Mouse (Mus musculus): ENCODE results near the gene Rhpn2. TPM values are rescaled to one million over a fixed set of nuclear protein-coding genes. Genes with fewer than 3 reads are reported as not detected.
A peak's percentile ranks its signal among the peaks of the same experiment; 100 is the strongest.

The Rhpn2 gene
- polyA plus RNA-seq, 1 experiment from 2014 or later = 24.1 TPM

DNA sequence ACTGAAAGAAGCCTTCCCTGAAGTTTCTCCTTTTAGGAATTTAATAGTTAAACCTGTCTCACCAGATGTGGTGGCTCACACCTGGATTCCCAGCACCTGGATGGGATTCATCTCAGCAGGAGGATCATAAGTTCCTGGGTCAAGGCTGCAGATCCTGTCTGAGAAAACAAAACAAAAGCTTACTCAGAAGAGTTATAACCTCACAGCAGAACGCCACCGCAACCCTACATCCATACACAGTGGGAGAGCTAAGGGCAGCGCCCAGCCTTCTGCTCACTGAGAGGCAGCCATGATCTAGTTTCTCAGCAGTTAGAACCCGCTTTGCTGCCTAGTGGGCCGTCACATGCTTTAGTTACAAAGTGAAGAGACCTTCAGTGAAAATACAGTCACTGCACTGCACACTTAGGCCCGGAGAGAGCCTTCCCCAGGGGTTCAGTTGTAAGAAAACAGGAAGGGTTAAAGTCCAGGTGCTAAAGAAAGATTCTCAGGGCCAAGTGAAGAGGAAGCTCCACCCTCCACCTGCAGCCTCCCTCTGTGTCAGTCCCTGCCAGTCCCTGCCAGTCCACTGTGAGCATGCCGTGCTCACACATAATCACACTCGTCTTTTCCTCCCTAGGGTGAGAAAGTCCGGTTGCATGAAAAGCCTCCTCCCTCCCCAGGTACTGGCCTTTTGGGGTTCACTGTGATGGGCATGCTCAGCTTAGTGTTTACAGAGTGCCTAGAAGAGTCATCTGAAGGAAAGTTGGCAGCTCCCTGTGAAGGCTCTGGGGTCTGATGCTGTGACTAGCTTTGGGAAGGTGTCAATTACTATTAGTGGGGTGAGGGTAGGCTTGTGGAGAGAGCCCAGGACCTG, 82.1 kb downstream of the Rhpn2 start:
- 0 out of 2 replicates have a peak, but pooled peaks cover 3% of the 10 kb centered on the region for H3K4me1 ChIP-seq (ENCODE audit: control insufficient read depth, insufficient read depth, low read length)
- no peak overlapping the region for H3K27ac ChIP-seq (ENCODE audit: low read length)
- peak; percentile 61; the same call in 1 of the 2 replicates for ATAC-seq (ENCODE audit: insufficient number of reproducible peaks, insufficient read depth, low FRiP score, low read depth)
- H3K4me2 ChIP-seq (replicated peaks; ENCODE audit: low read depth, low read length) = no peak overlapping the region
- no peak overlapping the region for H3K4me3 ChIP-seq (ENCODE audit: low read depth, low read length)
- H3K36me3 ChIP-seq (ENCODE audit: control insufficient read depth, insufficient read depth, low read length) = peaks cover 23% of the 10 kb centered on the region
- 60% methylated on average over 9 of the region's 9 CpGs for WGBS
- H3K9me3 ChIP-seq (ENCODE audit: control insufficient read depth, low read depth, low read length) = no peaks in the 10 kb centered on the region
- no peaks in the 10 kb centered on the region for H3K27me3 ChIP-seq (ENCODE audit: control insufficient read depth, insufficient read depth, low read length)
- no peak overlapping the region for H3K9ac ChIP-seq (replicated peaks; ENCODE audit: low read depth, low read length)

DNA sequence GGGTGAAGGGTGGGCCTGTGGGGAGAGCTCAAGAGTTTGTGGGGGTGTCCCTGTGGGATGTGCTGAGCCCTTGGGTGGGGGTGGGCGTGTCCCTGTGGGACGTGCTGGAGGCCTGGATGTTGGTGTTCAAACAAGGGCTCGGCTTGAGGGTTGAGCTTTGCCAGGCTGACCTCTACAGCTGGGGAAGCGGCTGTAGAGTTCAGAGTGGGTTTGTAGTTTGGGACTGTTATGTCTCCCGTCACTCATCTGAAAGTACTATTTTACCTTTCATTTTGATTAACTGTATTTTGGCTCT, 82.6 kb downstream of the Rhpn2 start:
- Histone ChIP-seq H3K4me2 (replicated peaks; ENCODE audit: low read depth, low read length) (no peak overlapping the region), H3K36me3 (ENCODE audit: control insufficient read depth, insufficient read depth, low read length) (peaks cover 28% of the 10 kb centered on the region), H3K9ac (replicated peaks; ENCODE audit: low read depth, low read length) (no peak overlapping the region), H3K27me3 (ENCODE audit: control insufficient read depth, insufficient read depth, low read length) (no peaks in the 10 kb centered on the region), H3K4me1 (ENCODE audit: control insufficient read depth, insufficient read depth, low read length) (0 out of 2 replicates have a peak, but pooled peaks cover 3% of the 10 kb centered on the region), H3K9me3 (ENCODE audit: control insufficient read depth, low read depth, low read length) (no peaks in the 10 kb centered on the region), H3K27ac (ENCODE audit: low read length) (no peak overlapping the region), H3K4me3 (ENCODE audit: low read depth, low read length) (no peak overlapping the region)
- no peak for ATAC-seq (ENCODE audit: insufficient number of reproducible peaks, insufficient read depth, low FRiP score, low read depth)
- 77% methylated on average over 5 of the region's 5 CpGs for WGBS

DNA sequence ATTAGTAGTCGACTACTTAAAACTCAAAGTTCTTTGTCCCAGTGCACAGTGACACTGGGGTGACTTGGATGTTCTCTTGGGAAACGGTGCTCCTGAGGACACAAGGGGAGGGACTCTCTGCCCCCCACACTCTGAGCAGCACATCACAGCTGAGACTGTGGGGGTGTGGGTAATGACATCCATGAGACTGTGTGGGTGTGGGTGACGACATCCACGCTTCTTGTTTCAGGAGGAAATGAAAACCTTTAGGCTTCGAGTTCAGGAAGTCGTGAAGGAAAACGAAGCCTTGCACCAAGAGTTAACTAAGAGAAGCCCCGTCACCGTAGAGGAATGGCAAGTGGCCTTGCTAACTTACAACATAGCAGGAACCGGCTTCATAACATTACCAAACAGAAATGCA, 89.1 kb downstream of the Rhpn2 start:
- no peak for ATAC-seq (ENCODE audit: insufficient number of reproducible peaks, insufficient read depth, low FRiP score, low read depth)
- Histone ChIP-seq H3K27me3 (ENCODE audit: control insufficient read depth, insufficient read depth, low read length) (no peaks in the 10 kb centered on the region), H3K4me2 (replicated peaks; ENCODE audit: low read depth, low read length) (no peak overlapping the region), H3K9me3 (ENCODE audit: control insufficient read depth, low read depth, low read length) (no peaks in the 10 kb centered on the region), H3K4me1 (ENCODE audit: control insufficient read depth, insufficient read depth, low read length) (no peaks in the 10 kb centered on the region), H3K4me3 (ENCODE audit: low read depth, low read length) (no peak overlapping the region), H3K9ac (replicated peaks; ENCODE audit: low read depth, low read length) (no peak overlapping the region), H3K36me3 (ENCODE audit: control insufficient read depth, insufficient read depth, low read length) (peaks cover 51% of the 10 kb centered on the region), H3K27ac (ENCODE audit: low read length) (no peak overlapping the region)
- 90% methylated on average over 10 of the region's 10 CpGs for WGBS

DNA sequence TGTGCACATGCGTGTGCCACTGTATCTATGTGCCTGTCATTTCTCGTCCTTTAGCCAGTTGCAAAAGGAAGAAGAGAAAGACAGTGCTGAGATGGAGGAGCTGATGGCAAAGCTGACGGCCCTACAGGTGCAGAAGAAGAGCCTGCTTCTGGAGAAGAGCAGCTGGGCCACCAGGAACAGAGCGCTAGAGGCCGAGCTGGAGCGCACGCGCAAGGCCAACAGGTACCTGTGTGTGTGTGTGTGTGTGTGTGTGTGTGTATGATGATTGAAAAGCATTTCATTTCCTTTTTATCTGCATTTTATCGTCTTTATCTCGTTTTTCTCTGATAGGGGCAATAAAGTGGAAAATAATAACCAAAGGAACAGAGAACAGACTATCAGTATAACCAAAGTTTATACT, 94.2 kb downstream of the Rhpn2 start:
- no peaks in the 10 kb centered on the region for H3K9me3 ChIP-seq (ENCODE audit: control insufficient read depth, low read depth, low read length)
- H3K4me3 ChIP-seq (ENCODE audit: low read depth, low read length) = no peak overlapping the region
- no peak for ATAC-seq (ENCODE audit: insufficient number of reproducible peaks, insufficient read depth, low FRiP score, low read depth)
- WGBS = 91% methylated on average over 10 of the region's 10 CpGs
- H3K9ac ChIP-seq (replicated peaks; ENCODE audit: low read depth, low read length) = no peak overlapping the region
- peaks cover 37% of the 10 kb centered on the region for H3K36me3 ChIP-seq (ENCODE audit: control insufficient read depth, insufficient read depth, low read length)
- no peaks in the 10 kb centered on the region for H3K4me1 ChIP-seq (ENCODE audit: control insufficient read depth, insufficient read depth, low read length)
- no peak overlapping the region for H3K27ac ChIP-seq (ENCODE audit: low read length)
- H3K27me3 ChIP-seq (ENCODE audit: control insufficient read depth, insufficient read depth, low read length) = no peaks in the 10 kb centered on the region
- no peak overlapping the region for H3K4me2 ChIP-seq (replicated peaks; ENCODE audit: low read depth, low read length)

DNA sequence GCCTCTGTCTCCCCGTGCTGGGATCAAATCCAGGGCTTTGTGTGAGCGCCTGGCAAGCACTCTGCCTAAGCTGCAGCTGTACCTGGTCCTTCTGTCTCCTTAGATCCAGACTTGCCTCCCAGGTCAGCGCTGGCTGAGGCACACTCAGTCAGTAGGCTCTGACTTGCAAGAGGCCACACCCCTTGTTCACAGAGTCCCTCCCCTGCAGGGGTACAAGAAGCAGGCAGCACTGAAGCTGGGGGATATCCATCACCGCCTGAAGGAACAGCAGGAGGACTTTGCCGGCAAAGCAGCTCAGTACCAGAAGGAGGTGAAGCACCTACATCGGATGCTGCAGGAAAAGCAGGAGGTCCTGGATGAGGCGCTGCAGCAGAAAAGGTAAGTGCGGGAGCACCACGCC, 101.3 kb downstream of the Rhpn2 start:
- Histone ChIP-seq H3K9ac (replicated peaks; ENCODE audit: low read depth, low read length) (no peak overlapping the region), H3K9me3 (ENCODE audit: control insufficient read depth, low read depth, low read length) (no peaks in the 10 kb centered on the region), H3K4me1 (ENCODE audit: control insufficient read depth, insufficient read depth, low read length) (no peaks in the 10 kb centered on the region), H3K4me2 (replicated peaks; ENCODE audit: low read depth, low read length) (no peak overlapping the region), H3K27ac (ENCODE audit: low read length) (no peak overlapping the region), H3K27me3 (ENCODE audit: control insufficient read depth, insufficient read depth, low read length) (no peaks in the 10 kb centered on the region), H3K36me3 (ENCODE audit: control insufficient read depth, insufficient read depth, low read length) (peaks cover 38% of the 10 kb centered on the region), H3K4me3 (ENCODE audit: low read depth, low read length) (no peak overlapping the region)
- no peak for ATAC-seq (ENCODE audit: insufficient number of reproducible peaks, insufficient read depth, low FRiP score, low read depth)
- WGBS = 79% methylated on average over 9 of the region's 9 CpGs

Other genes starting within 250 kb of the Rhpn2 start
- gene Cebpa, start 214.9 kb upstream of the Rhpn2 start, polyA plus RNA-seq (2014; fragmentation: Nextera tagmentation; extraction: Ambion mirVana) = 3.7 and 4.0 TPM in 2 replicates
- 3.5 and 5.0 TPM in 2 replicates for gene Slc7a10, start 147.8 kb upstream of the Rhpn2 start, polyA plus RNA-seq (2014; fragmentation: Nextera tagmentation; extraction: Ambion mirVana)
- 9.0 and 9.7 TPM in 2 replicates for gene Lrp3, start 118.7 kb upstream of the Rhpn2 start, polyA plus RNA-seq (2014; fragmentation: Nextera tagmentation; extraction: Ambion mirVana)
- 17.3 TPM in 2 replicates for gene Gpatch1, start 15.7 kb upstream of the Rhpn2 start, polyA plus RNA-seq (2014; fragmentation: Nextera tagmentation; extraction: Ambion mirVana)
- 14.4 and 16.4 TPM in 2 replicates for gene Faap24, start 62.7 kb downstream of the Rhpn2 start, polyA plus RNA-seq (2014; fragmentation: Nextera tagmentation; extraction: Ambion mirVana)
- 39.6 and 46.6 TPM in 2 replicates for gene Cep89, start 62.9 kb downstream of the Rhpn2 start, polyA plus RNA-seq (2014; fragmentation: Nextera tagmentation; extraction: Ambion mirVana)
- gene Slc7a9, start 114.6 kb downstream of the Rhpn2 start, polyA plus RNA-seq (2014; fragmentation: Nextera tagmentation; extraction: Ambion mirVana) = 0.29 and 0.85 TPM in 2 replicates
- 0.53 TPM in 1 of 2 replicates, not detected in the other for gene Tdrd12, start 203.6 kb downstream of the Rhpn2 start, polyA plus RNA-seq (2014; fragmentation: Nextera tagmentation; extraction: Ambion mirVana)
- gene Nudt19, start 222.1 kb downstream of the Rhpn2 start, polyA plus RNA-seq (2014; fragmentation: Nextera tagmentation; extraction: Ambion mirVana) = 52.0 and 60.5 TPM in 2 replicates